Mouse (Mus musculus) thymus, adult 2 months (tissue): ENCODE results near the gene Lig3.

Source experiments
- CTCF ChIP-seq: fragments of 200-500 bp; IDR thresholded peaks from 2 replicates; pipeline ENCODE4 v1.5.1; 2012; ENCODE audit warnings: mild to moderate bottlenecking, control low read depth, low read length, moderate library complexity, borderline replicate concordance; ENCODE audit not compliant: control insufficient read depth, poor library complexity, insufficient read depth; ENCODE audit errors: extremely low read depth
- POLR2A ChIP-seq: fragments of 200-500 bp; IDR thresholded peaks from 2 replicates; pipeline ENCODE4 v1.6.1; 2012; ENCODE audit warnings: mild to moderate bottlenecking, low read length, control low read depth, moderate library complexity; ENCODE audit not compliant: control insufficient read depth, poor library complexity, insufficient read depth; ENCODE audit errors: extremely low read depth

GRCm38 (mm10) chr11:82806656-82807055 is 25.7 kb downstream of the Lig3 start:
- TF ChIP-seq CTCF, result no peak
- TF ChIP-seq POLR2A, result no peak
